Mouse (Mus musculus) activated CD4-positive, CD25-positive, alpha-beta regulatory T cell, adult 4 months (primary cell): ENCODE measurements at regions not wholly inside any gene's neighbourhood (a gene's known extent, or its start where the extent isn't known, plus 50 kb on each side); places are given as distances from the start of the nearest gene placed in this dataset.

Experiments used
- ATAC-seq: one replicate; pipeline ENCODE4 v1.8.0; 2017

GRCm38 (mm10) chr12:73830122-73830521 is 71.1 kb upstream of the Hif1a start:
- ATAC-seq = peak; percentile 28

GRCm38 (mm10) chr12:73830551-73831203 is 70.5 kb upstream of the Hif1a start:
- no peak for ATAC-seq

GRCm38 (mm10) chr12:73831204-73831595 is 70.0 kb upstream of the Hif1a start:
- ATAC-seq = no peak

GRCm38 (mm10) chr12:73831637-73832385 is 69.4 kb upstream of the Hif1a start:
- ATAC-seq = no peak

- ATAC-seq = no peak
Observed at GRCm38 (mm10) chr12:73832789-73833188, 68.4 kb upstream of the Hif1a start.

GRCm38 (mm10) chr12:73836132-73836531 is 65.0 kb upstream of the Hif1a start:
- no peak for ATAC-seq

GRCm38 (mm10) chr12:73837036-73837435 is 64.1 kb upstream of the Hif1a start:
- ATAC-seq = no peak

GRCm38 (mm10) chr12:73837921-73838320 is 63.3 kb upstream of the Hif1a start:
- ATAC-seq = no peak

- no peak for ATAC-seq
Observed at GRCm38 (mm10) chr12:73838330-73838729, 62.8 kb upstream of the Hif1a start.

GRCm38 (mm10) chr12:73842000-73842675 is 59.0 kb upstream of the Hif1a start:
- ATAC-seq = peak; percentile 90

GRCm38 (mm10) chr12:73844782-73845181 is 56.4 kb upstream of the Hif1a start:
- ATAC-seq = no peak

- ATAC-seq = no peak
Observed at GRCm38 (mm10) chr12:73846672-73847071, 54.5 kb upstream of the Hif1a start.

- ATAC-seq = no peak
Observed at GRCm38 (mm10) chr12:73847336-73847735, 53.8 kb upstream of the Hif1a start.

GRCm38 (mm10) chr12:73850831-73851230 is 50.3 kb upstream of the Hif1a start:
- ATAC-seq = peak; percentile 88
